Mouse (Mus musculus) small intestine, adult 2 months (tissue): ENCODE measurements around the gene Ankrd52.

ENCODE experiments used
- CTCF ChIP-seq: fragments of 200-500 bp; IDR thresholded peaks from 2 replicates; pipeline ENCODE4 v1.5.1; 2012; ENCODE audit warnings: low read depth, mild to moderate bottlenecking, control low read depth, inconsistent platforms, low read length, moderate library complexity, mixed read lengths; ENCODE audit not compliant: insufficient replicate concordance, insufficient read length; ENCODE audit errors: extremely low read depth
- POLR2A ChIP-seq: fragments of 200-500 bp; IDR thresholded peaks from 2 replicates; pipeline ENCODE4 v1.6.1; 2012; ENCODE audit warnings: low read depth, mild to moderate bottlenecking, control low read depth, inconsistent platforms, low read length, moderate library complexity

- TF ChIP-seq CTCF (no peak), POLR2A (no peak)
These were observed 77.6 kb downstream of the Ankrd52 start for GRCm38 (mm10) chr10:128454471-128454870.
